1 mouse cellular context compared by ENCODE assay signal in the genomic region with DNA sequence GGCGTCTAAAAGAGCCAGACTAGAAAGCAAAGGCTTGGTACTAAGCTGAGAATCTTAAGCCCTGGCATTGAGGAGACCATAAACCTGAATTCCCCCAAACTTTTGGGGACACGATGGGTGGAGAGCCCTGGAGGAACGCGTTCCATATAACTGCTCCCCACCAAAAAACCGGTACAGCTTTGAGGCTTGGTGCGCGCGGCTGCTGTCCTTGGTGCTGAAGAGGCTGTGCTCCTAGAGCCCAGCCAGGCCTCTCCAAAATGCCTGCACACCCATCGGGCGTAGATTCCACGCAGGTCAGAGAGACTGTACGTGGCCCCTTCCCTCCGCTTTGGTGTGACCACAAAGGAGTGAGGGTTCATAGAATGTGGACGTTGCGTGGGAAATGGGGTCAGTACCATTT.
A peak's percentile ranks its signal among the peaks of the same experiment; 100 is the strongest.
TF ChIP-seq lines count a peak whose summit lies in the region.

No protein-coding gene starts in this region.

TF ChIP-seq in MEL, 35 proteins besides CTCF, POLR2A, EP300 and RAD21:
- peak; percentile 81 for TF ChIP-seq SIN3A (IDR thresholded peaks at IDR 0.05; ENCODE audit: low read length)
- peak; percentile 63 for TF ChIP-seq MXI1 (IDR thresholded peaks at IDR 0.05; ENCODE audit: low read depth, low read length)
- no peak for TF ChIP-seq ZNF384 (IDR thresholded peaks at IDR 0.05; ENCODE audit: low read depth, low read length)
